Mouse (Mus musculus): Measurements from ENCODE around the gene Gpr88. TPM values are rescaled to one million over a fixed set of nuclear protein-coding genes. Genes with fewer than 3 reads are reported as not detected.

Gene Gpr88
- polyA plus RNA-seq, 1 experiment from 2014 or later, result 5.5 TPM

GRCm38 (mm10) chr3:116216261-116216660 is 37.0 kb downstream of the Gpr88 start:
- Histone ChIP-seq H3K36me3 (no peaks in the 10 kb centered on the region), H3K27me3 (no peaks in the 10 kb centered on the region), H3K4me2 (no peak overlapping the region), H3K9me3 (no peaks in the 10 kb centered on the region), H3K27ac (no peak overlapping the region), H3K9ac (no peak overlapping the region), H3K4me1 (peaks cover 3% of the 10 kb centered on the region; the same call in 1 of the 2 replicates), H3K4me3 (no peak overlapping the region)
- no peak for ATAC-seq (ENCODE audit: insufficient number of reproducible peaks, low FRiP score, low TSS enrichment, low read depth)
- whole genome bisulfite sequencing, result 68% methylated on average over 1 of the region's 1 CpGs

GRCm38 (mm10) chr3:116211639-116212038 is 41.7 kb downstream of the Gpr88 start:
- no peak overlapping the region for H3K27ac ChIP-seq
- no peak overlapping the region for H3K4me2 ChIP-seq
- no peaks in the 10 kb centered on the region for H3K36me3 ChIP-seq
- H3K4me3 ChIP-seq, result no peak overlapping the region
- H3K9ac ChIP-seq, result no peak overlapping the region
- peaks cover 3% of the 10 kb centered on the region; the same call in 1 of the 2 replicates for H3K4me1 ChIP-seq
- no peaks in the 10 kb centered on the region for H3K9me3 ChIP-seq
- no peak for ATAC-seq (ENCODE audit: insufficient number of reproducible peaks, low FRiP score, low TSS enrichment, low read depth)
- WGBS, result 65% methylated on average over 5 of the region's 5 CpGs
- no peaks in the 10 kb centered on the region for H3K27me3 ChIP-seq

- no peak overlapping the region for H3K4me2 ChIP-seq
- WGBS, result 56% methylated on average over 8 of the region's 8 CpGs
Observed at GRCm38 (mm10) chr3:116210720-116211121, 42.6 kb downstream of the Gpr88 start.

GRCm38 (mm10) chr3:116209214-116209613 is 44.1 kb downstream of the Gpr88 start:
- no peak overlapping the region for H3K9ac ChIP-seq
- H3K9me3 ChIP-seq, result no peaks in the 10 kb centered on the region
- H3K36me3 ChIP-seq, result no peaks in the 10 kb centered on the region
- ATAC-seq (ENCODE audit: insufficient number of reproducible peaks, low FRiP score, low TSS enrichment, low read depth), result no peak
- 70% methylated on average over 8 of the region's 8 CpGs for WGBS
- H3K4me1 ChIP-seq, result peaks cover 8% of the 10 kb centered on the region; the same call in 1 of the 2 replicates
- H3K27ac ChIP-seq, result no peak overlapping the region
- H3K4me3 ChIP-seq, result no peak overlapping the region
- no peak overlapping the region for H3K4me2 ChIP-seq
- no peaks in the 10 kb centered on the region for H3K27me3 ChIP-seq

More at GRCm38 (mm10) chr3:116210720-116211121, 42.6 kb downstream of the Gpr88 start:
- Histone ChIP-seq H3K4me3 (no peak overlapping the region), H3K4me1 (peaks cover 4% of the 10 kb centered on the region; the same call in 1 of the 2 replicates), H3K9me3 (no peaks in the 10 kb centered on the region), H3K27ac (no peak overlapping the region), H3K27me3 (no peaks in the 10 kb centered on the region), H3K9ac (no peak overlapping the region), H3K36me3 (no peaks in the 10 kb centered on the region)
- no peak for ATAC-seq (ENCODE audit: insufficient number of reproducible peaks, low FRiP score, low TSS enrichment, low read depth)

GRCm38 (mm10) chr3:116206306-116206834 is 46.9 kb downstream of the Gpr88 start:
- H3K4me3 ChIP-seq, result no peak overlapping the region
- no peaks in the 10 kb centered on the region for H3K9me3 ChIP-seq
- no peak overlapping the region for H3K9ac ChIP-seq
- H3K36me3 ChIP-seq, result no peaks in the 10 kb centered on the region
- H3K27ac ChIP-seq, result no peak overlapping the region
- no peaks in the 10 kb centered on the region for H3K27me3 ChIP-seq
- peaks cover 5% of the 10 kb centered on the region; the same call in 1 of the 2 replicates for H3K4me1 ChIP-seq
- H3K4me2 ChIP-seq, result no peak overlapping the region
- no peak for ATAC-seq (ENCODE audit: insufficient number of reproducible peaks, low FRiP score, low TSS enrichment, low read depth)
- 74% methylated on average over 8 of the region's 8 CpGs for WGBS

GRCm38 (mm10) chr3:116205346-116206219 is 47.7 kb downstream of the Gpr88 start:
- 56% methylated on average over 13 of the region's 13 CpGs for WGBS
- ATAC-seq (ENCODE audit: insufficient number of reproducible peaks, low FRiP score, low TSS enrichment, low read depth), result no peak
- H3K4me1 ChIP-seq, result peaks cover 5% of the 10 kb centered on the region; the same call in 1 of the 2 replicates

GRCm38 (mm10) chr3:116204643-116205042 is 48.7 kb downstream of the Gpr88 start:
- no peak for ATAC-seq (ENCODE audit: insufficient number of reproducible peaks, low FRiP score, low TSS enrichment, low read depth)
- peaks cover 5% of the 10 kb centered on the region; the same call in 1 of the 2 replicates for H3K4me1 ChIP-seq
- no peak overlapping the region for H3K27ac ChIP-seq
- H3K4me2 ChIP-seq, result no peak overlapping the region
- no peaks in the 10 kb centered on the region for H3K9me3 ChIP-seq
- WGBS, result 64% methylated on average over 9 of the region's 9 CpGs
- no peaks in the 10 kb centered on the region for H3K27me3 ChIP-seq
- no peaks in the 10 kb centered on the region for H3K36me3 ChIP-seq
- no peak overlapping the region for H3K4me3 ChIP-seq
- no peak overlapping the region for H3K9ac ChIP-seq

More at GRCm38 (mm10) chr3:116205346-116206219, 47.7 kb downstream of the Gpr88 start:
- no peak overlapping the region for H3K9ac ChIP-seq
- H3K4me3 ChIP-seq, result no peak overlapping the region
- no peaks in the 10 kb centered on the region for H3K27me3 ChIP-seq
- no peaks in the 10 kb centered on the region for H3K9me3 ChIP-seq
- no peaks in the 10 kb centered on the region for H3K36me3 ChIP-seq
- peak overlapping the region; percentile 29; the same call in 1 of the 2 replicates for H3K27ac ChIP-seq
- H3K4me2 ChIP-seq, result no peak overlapping the region

- Histone ChIP-seq H3K9ac (no peak overlapping the region), H3K27me3 (no peaks in the 10 kb centered on the region), H3K9me3 (no peaks in the 10 kb centered on the region), H3K27ac (no peak overlapping the region), H3K4me1 (peaks cover 5% of the 10 kb centered on the region; the same call in 1 of the 2 replicates), H3K4me3 (no peak overlapping the region), H3K4me2 (no peak overlapping the region), H3K36me3 (no peaks in the 10 kb centered on the region)
- no peak for ATAC-seq (ENCODE audit: insufficient number of reproducible peaks, low FRiP score, low TSS enrichment, low read depth)
- WGBS, result 69% methylated on average over 3 of the region's 3 CpGs
Observed at GRCm38 (mm10) chr3:116203942-116204341, 49.4 kb downstream of the Gpr88 start.

- Histone ChIP-seq H3K36me3 (no peaks in the 10 kb centered on the region), H3K4me2 (no peak overlapping the region), H3K9me3 (no peaks in the 10 kb centered on the region), H3K9ac (no peak overlapping the region), H3K27me3 (no peaks in the 10 kb centered on the region), H3K27ac (no peak overlapping the region), H3K4me1 (no peaks in the 10 kb centered on the region; the same call in 1 of the 2 replicates), H3K4me3 (no peak overlapping the region)
- 53% methylated on average over 10 of the region's 10 CpGs for WGBS
- ATAC-seq (ENCODE audit: insufficient number of reproducible peaks, low FRiP score, low TSS enrichment, low read depth), result no peak
Observed at GRCm38 (mm10) chr3:116200060-116200459, 53.2 kb downstream of the Gpr88 start.

Other genes with a start within 250 kb of the Gpr88 start
- 35.6 and 38.8 TPM in 2 replicates for gene Slc30a7, start 246.1 kb downstream of the Gpr88 start, polyA plus RNA-seq (2015; fragmentation: Nextera tagmentation; extraction: Ambion mirVana)
- 17.8 and 22.5 TPM in 2 replicates for gene Extl2, start 246.0 kb downstream of the Gpr88 start, polyA plus RNA-seq (2015; fragmentation: Nextera tagmentation; extraction: Ambion mirVana)
- 150 and 174 TPM in 2 replicates for gene Vcam1, start 123.8 kb downstream of the Gpr88 start, polyA plus RNA-seq (2015; fragmentation: Nextera tagmentation; extraction: Ambion mirVana)
- gene Cdc14a, start 170.5 kb upstream of the Gpr88 start, polyA plus RNA-seq (2015; fragmentation: Nextera tagmentation; extraction: Ambion mirVana), result 6.4 and 6.7 TPM in 2 replicates